Mouse (Mus musculus): ENCODE measurements around the gene Arg1. TPM values are rescaled to one million over a fixed set of nuclear protein-coding genes. Genes with fewer than 3 reads are reported as not detected.
A peak's percentile ranks its signal among the peaks of the same experiment; 100 is the strongest.

The Arg1 gene
- total RNA-seq, 2 experiments from 2014 or later: 0.09 TPM; not detected in 1

DNA sequence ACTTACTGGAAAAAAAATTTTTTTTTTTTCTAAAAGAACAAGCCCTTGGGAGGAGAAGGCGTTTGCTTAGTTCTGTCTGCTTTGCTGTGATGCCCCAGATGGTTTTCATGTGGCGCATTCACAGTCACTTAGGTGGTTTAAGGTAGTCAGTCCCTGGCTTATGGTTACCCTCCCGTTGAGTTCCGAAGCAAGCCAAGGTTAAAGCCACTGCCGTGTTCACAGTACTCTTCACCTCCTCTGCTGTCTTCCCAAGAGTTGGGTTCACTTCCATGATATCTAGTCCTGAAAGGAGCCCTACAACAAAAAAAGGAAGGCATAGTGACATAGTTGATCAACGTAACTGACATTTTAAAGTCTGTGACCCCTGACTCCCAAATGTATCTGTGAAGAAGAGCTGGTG is 11.8 kb downstream of the Arg1 start:
- ATAC-seq (ENCODE audit: poor library complexity, severe bottlenecking): no peak

DNA sequence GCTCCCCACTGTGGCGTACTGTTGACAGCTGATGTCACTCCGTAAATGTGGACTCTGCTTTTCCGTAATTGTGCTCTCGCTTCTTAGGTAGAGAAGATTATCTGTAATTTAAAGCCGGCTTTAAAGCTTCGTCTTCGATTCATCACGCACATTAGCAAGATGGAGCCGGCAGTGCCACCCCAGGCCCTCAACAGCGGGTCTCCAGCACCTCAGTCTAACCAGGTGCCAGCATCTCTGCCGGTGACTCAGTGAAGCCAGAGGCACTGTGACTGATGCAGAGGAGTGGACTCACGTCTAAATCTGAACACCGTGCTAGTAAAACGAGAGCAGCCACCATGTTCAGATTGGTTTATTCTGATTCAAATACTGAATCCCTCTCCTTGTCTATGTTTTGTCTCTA is 14.7 kb downstream of the Arg1 start:
- no peak for ATAC-seq (ENCODE audit: poor library complexity, severe bottlenecking)

- ATAC-seq (ENCODE audit: poor library complexity, severe bottlenecking): peak; percentile 94
Observed at GRCm38 (mm10) chr10:24911199-24911598, 16.1 kb downstream of the Arg1 start.

- ATAC-seq (ENCODE audit: poor library complexity, severe bottlenecking): no peak
Observed at GRCm38 (mm10) chr10:24905627-24906026, 21.7 kb downstream of the Arg1 start.

DNA sequence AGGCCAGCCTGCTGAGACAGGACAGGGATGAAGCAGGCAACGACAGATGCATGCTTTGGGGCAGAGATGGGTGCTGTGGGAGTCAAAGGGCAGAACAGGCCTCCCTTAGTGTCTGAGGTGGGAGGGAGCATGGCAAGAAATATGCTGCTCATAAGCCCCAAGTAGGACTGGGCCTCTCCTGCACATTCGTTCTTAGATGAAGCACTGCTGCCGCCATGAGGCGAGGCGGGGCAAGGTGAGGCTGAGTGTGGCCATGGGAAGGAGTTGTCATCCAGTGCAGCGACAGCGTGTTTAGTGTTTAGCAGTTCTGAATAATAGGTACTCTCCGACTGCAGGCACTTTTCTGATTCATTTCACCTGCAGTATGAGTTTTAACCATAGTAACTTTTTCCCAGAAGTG is 31.4 kb downstream of the Arg1 start:
- ATAC-seq (ENCODE audit: poor library complexity, severe bottlenecking): no peak

DNA sequence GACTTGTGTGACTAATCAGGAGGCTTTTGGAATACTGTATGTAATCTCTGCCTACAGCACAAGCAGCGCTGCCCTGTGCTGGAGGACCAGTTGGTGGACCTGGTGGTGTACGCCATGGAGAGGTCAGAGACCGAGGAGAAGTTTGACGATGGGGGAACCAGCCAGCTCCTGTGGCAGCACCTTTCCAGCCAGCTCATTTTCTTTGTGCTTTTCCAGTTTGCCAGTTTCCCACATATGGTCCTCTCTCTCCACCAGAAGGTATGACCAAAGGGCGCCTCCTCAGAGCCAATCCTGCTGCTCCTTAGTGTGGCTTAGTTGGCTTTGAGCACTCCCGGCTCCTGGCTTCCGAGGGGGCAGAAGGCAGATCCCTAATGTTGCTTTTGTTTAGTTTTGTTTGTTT is 38.9 kb downstream of the Arg1 start:
- no peak for ATAC-seq (ENCODE audit: poor library complexity, severe bottlenecking)

- no peak for ATAC-seq (ENCODE audit: poor library complexity, severe bottlenecking)
Observed at GRCm38 (mm10) chr10:24886008-24886407, 41.3 kb downstream of the Arg1 start.

DNA sequence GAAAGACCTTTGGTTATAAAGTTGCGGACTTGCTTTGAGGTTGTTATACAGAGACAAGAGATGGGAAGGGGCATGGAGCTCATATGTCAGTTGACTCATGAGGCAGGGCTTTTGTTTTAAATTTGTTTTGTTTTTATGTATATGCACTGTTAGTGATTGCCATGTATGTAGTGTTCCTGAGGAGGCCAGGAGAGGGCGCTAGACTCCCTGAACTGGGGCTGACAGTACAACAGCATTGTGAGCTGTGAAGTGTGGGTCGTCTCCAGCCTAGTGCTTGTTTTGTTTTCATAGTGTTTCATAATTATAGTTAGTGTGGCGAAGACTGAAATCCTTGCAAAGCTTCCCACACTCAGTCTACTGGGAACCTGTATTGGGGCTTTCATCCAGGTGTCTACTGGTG is 53.7 kb downstream of the Arg1 start:
- no peak for ATAC-seq (ENCODE audit: poor library complexity, severe bottlenecking)

DNA sequence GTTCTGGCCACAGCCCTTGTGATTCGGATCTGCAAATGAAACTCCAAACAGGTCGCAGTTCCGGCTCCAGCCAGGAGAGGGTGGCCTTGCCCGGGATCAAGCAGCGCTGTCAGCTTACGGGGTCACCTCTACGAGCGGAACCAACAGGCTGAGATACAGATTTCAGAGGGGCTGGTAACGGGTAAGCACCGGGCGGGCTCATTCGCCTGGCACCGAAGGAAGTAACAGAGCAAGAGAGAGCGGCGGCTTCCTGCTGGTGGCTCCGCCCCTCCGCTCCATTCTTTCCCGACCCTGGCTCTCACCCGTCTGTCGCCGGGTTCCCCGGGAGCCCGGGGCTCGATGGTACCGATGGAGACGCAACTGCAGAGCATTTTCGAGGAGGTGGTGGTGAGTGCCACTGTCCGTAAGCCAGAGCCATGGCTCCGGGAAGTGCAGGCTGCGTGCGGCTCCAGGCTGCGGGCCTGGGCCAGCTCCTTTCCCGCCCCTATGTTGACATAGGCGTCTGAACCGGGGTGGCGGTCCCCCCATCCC is 57.5 kb downstream of the Arg1 start, which contains the start of gene Med23:
Med23 (plus strand) TSS at position 227 of the 531 bp plus-strand sequence.
- ATAC-seq (ENCODE audit: poor library complexity, severe bottlenecking): peak; percentile 99

Other genes starting within 250 kb of the Arg1 start
- gene Enpp1, start 215.3 kb downstream of the Arg1 start, total RNA-seq (2015): 0.64 and 0.83 TPM in 2 replicates
- gene Enpp1, start 215.3 kb downstream of the Arg1 start, total RNA-seq (2017): 0.26 and 1.2 TPM in 2 replicates
- 0.14 TPM in 1 of 2 replicates, not detected in the other for gene Enpp3, start 84.7 kb downstream of the Arg1 start, total RNA-seq (2015)
- gene Enpp3, start 84.7 kb downstream of the Arg1 start, total RNA-seq (2017): 0.20 TPM in 1 of 2 replicates, not detected in the other
- gene Med23, start 57.5 kb downstream of the Arg1 start, total RNA-seq (2015): 11.6 and 12.1 TPM in 2 replicates
- gene Med23, start 57.5 kb downstream of the Arg1 start, total RNA-seq (2017): 24.2 and 24.8 TPM in 2 replicates